Mouse (Mus musculus) liver, adult 2 months (tissue): ENCODE results near the gene Brd4.

Experiments
- CTCF ChIP-seq: fragments of 200-500 bp; IDR thresholded peaks from 2 replicates; pipeline ENCODE4 v1.5.1; 2011; ENCODE audit warnings: low read depth, low read length, control low read depth
- POLR2A ChIP-seq: fragments of 200-500 bp; IDR thresholded peaks from 2 replicates; pipeline ENCODE4 v1.6.1; 2011; ENCODE audit warnings: low read length, control low read depth; ENCODE audit not compliant: insufficient read depth; ENCODE audit errors: extremely low read depth

DNA sequence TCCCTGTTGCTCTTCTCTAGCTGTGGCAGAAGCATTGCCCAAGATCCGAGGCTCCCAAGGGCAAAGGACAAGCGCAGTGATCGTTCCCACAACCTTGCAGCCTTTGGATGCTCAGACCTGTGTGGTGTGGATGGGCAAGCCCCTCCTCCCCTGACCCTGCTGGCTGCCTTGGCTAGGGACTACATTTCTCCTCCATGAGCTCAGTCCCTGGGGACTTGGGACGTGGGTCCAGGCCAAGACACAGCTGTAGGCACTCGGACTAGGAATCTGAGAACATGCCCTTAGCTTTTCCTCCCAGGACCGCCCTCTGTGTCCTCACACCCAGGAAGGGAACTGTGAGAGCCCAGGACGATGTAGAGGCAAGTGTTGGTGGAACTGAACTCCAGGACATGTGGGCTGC is 111.4 kb downstream of the Brd4 start:
- no peak for TF ChIP-seq CTCF
- no peak for TF ChIP-seq POLR2A
